In genomic region chr1:106155087-106155567, GRCm38 (mm10) we compare ENCODE assay signal across 9 mouse cellular contexts. TPM values are rescaled to one million over a fixed set of nuclear protein-coding genes. Genes with fewer than 3 reads are reported as not detected.
DNase-seq lines count a peak whose midpoint lies in the region; ATAC-seq lines count a peak whose summit lies in the region.
"Had no signal": no experiment of that assay in that cellular context is flagged by ENCODE, and none has a peak within 500 bp of the region (broad histone marks: within the 10 kb centered on the region; RNA-seq: fewer than 3 reads in every experiment).

No protein-coding gene starts in this region.

- no peak overlapping the region for H3K4me2 ChIP-seq in forebrain, embryonic 13.5 days
- H3K4me2 ChIP-seq in forebrain, embryonic 11.5 days (ENCODE audit: low read depth, low read length, severe bottlenecking) = no peak overlapping the region
- H3K4me2 ChIP-seq in hindbrain, embryonic 13.5 days = no peak overlapping the region

- no peak overlapping the region for H3K4me3 ChIP-seq in forebrain, embryonic 13.5 days
- H3K4me3 ChIP-seq in forebrain, embryonic 11.5 days (ENCODE audit: low read depth, low read length) = no peak overlapping the region
- no peak overlapping the region for H3K4me3 ChIP-seq in hindbrain, embryonic 13.5 days

- WGBS in forebrain, embryonic 13.5 days = 53% methylated on average over 10 of the region's 10 CpGs
- WGBS in forebrain, embryonic 11.5 days = 60% methylated on average over 10 of the region's 10 CpGs
- 51% methylated on average over 10 of the region's 10 CpGs for WGBS in hindbrain, embryonic 13.5 days

- H3K9me3 ChIP-seq in forebrain, embryonic 13.5 days (replicated peaks) = no peaks in the 10 kb centered on the region
- H3K9me3 ChIP-seq in forebrain, embryonic 11.5 days (ENCODE audit: control insufficient read depth, low read length) = no peaks in the 10 kb centered on the region
- no peaks in the 10 kb centered on the region for H3K9me3 ChIP-seq in hindbrain, embryonic 13.5 days

- H3K27ac ChIP-seq in forebrain, embryonic 13.5 days = no peak overlapping the region
- H3K27ac ChIP-seq in forebrain, embryonic 11.5 days (ENCODE audit: low read depth, low read length) = no peak overlapping the region
- H3K27ac ChIP-seq in hindbrain, embryonic 13.5 days = no peak overlapping the region

- DNase-seq in forebrain, embryonic 11.5 days (ENCODE audit: low spot score) = no peak
- DNase-seq in cerebellum, adult 18-20 months = peak; percentile 25 to 29
- peak; percentile 49 to 50 for DNase-seq in left cerebral cortex, postnatal 36 days (ENCODE audit: low spot score in 2 of 2)
- no peak for DNase-seq in urinary bladder, postnatal 14 days (ENCODE audit: low spot score)
- no peak for DNase-seq in spleen, postnatal 14 days (ENCODE audit: low spot score in 2 of 2)
- DNase-seq: gastrocnemius, postnatal 10 days had no signal

- H3K4me1 ChIP-seq in forebrain, embryonic 13.5 days = peaks cover 5% of the 10 kb centered on the region; the same call in 1 of the 2 replicates
- no peaks in the 10 kb centered on the region for H3K4me1 ChIP-seq in forebrain, embryonic 11.5 days (replicated peaks; ENCODE audit: control insufficient read depth, insufficient read depth, low read length)
- H3K4me1 ChIP-seq in hindbrain, embryonic 13.5 days (replicated peaks) = no peaks in the 10 kb centered on the region

- peak; percentile 72 for ATAC-seq in forebrain, embryonic 13.5 days
- no peak for ATAC-seq in forebrain, embryonic 11.5 days (replicated peaks; ENCODE audit: low FRiP score)
- peak; percentile 43; the same call in 1 of the 2 replicates for ATAC-seq in hindbrain, embryonic 13.5 days (ENCODE audit: low FRiP score)
- ATAC-seq in megakaryocyte-erythroid progenitor cell, adult 5-6 weeks (replicated peaks; ENCODE audit: low FRiP score, low TSS enrichment, poor library complexity, severe bottlenecking) = no peak

- H3K9ac ChIP-seq in forebrain, embryonic 13.5 days = no peak overlapping the region
- no peak overlapping the region for H3K9ac ChIP-seq in forebrain, embryonic 11.5 days (ENCODE audit: low read length)
- no peak overlapping the region for H3K9ac ChIP-seq in hindbrain, embryonic 13.5 days

- no peaks in the 10 kb centered on the region for H3K27me3 ChIP-seq in forebrain, embryonic 13.5 days
- no peaks in the 10 kb centered on the region for H3K27me3 ChIP-seq in forebrain, embryonic 11.5 days (ENCODE audit: control insufficient read depth, insufficient read depth, low read length)
- no peaks in the 10 kb centered on the region for H3K27me3 ChIP-seq in hindbrain, embryonic 13.5 days

- no peaks in the 10 kb centered on the region for H3K36me3 ChIP-seq in forebrain, embryonic 13.5 days (ENCODE audit: poor library complexity, severe bottlenecking)
- no peaks in the 10 kb centered on the region for H3K36me3 ChIP-seq in forebrain, embryonic 11.5 days (ENCODE audit: control insufficient read depth, insufficient read depth, low read length)
- H3K36me3 ChIP-seq in hindbrain, embryonic 13.5 days = no peaks in the 10 kb centered on the region

- intact Hi-C loops in left cerebral cortex, postnatal 36 days (cut with DNase I) = loop anchor here (10.0 kb wide), 1 partner anchor 80 kb away; no protein-coding TSS in a partner anchor

RNA-seq across cellular contexts. Expression of gene Phlpp1, which starts 16.4 kb away (rescaled TPM):
- polyA plus RNA-seq in forebrain, embryonic 13.5 days (2015; fragmentation: Nextera tagmentation; extraction: Ambion mirVana) = 8.0 and 8.8 TPM in 2 replicates
- 9.7 and 11.5 TPM in 2 replicates for polyA plus RNA-seq in forebrain, embryonic 11.5 days (2014; fragmentation: Nextera tagmentation; extraction: Ambion mirVana)
- 6.8 and 6.9 TPM in 2 replicates for polyA plus RNA-seq in hindbrain, embryonic 13.5 days (2015; fragmentation: Nextera tagmentation; extraction: Ambion mirVana)
- total RNA-seq in left cerebral cortex, postnatal 36 days (2021) = 10 to 100 TPM; 64.2 to 65.0 TPM
- total RNA-seq in megakaryocyte-erythroid progenitor cell, adult 5-6 weeks (2014; fragmentation: Nextera tagmentation) = 2.1 and 7.1 TPM in 2 replicates
- total RNA-seq in megakaryocyte-erythroid progenitor cell, adult 5-6 weeks (2017) = 1.6 and 2.3 TPM in 2 replicates

Comparison
In these comparisons a context has a peak if more than half of its experiments do, and no peak if none do; other contexts are left out.
1. ATAC-seq: peak in forebrain, embryonic 13.5 days (single experiment) and hindbrain, embryonic 13.5 days (single experiment); none in forebrain, embryonic 11.5 days (single experiment) and megakaryocyte-erythroid progenitor cell, adult 5-6 weeks (single experiment).
2. DNase-seq: peak in cerebellum, adult 18-20 months (2 of 2) and left cerebral cortex, postnatal 36 days (2 of 2); none in forebrain, embryonic 11.5 days (single experiment), urinary bladder, postnatal 14 days (single experiment) and spleen, postnatal 14 days (0 of 2).